Mouse (Mus musculus): ENCODE measurements around the gene Trp53i11.

DNA sequence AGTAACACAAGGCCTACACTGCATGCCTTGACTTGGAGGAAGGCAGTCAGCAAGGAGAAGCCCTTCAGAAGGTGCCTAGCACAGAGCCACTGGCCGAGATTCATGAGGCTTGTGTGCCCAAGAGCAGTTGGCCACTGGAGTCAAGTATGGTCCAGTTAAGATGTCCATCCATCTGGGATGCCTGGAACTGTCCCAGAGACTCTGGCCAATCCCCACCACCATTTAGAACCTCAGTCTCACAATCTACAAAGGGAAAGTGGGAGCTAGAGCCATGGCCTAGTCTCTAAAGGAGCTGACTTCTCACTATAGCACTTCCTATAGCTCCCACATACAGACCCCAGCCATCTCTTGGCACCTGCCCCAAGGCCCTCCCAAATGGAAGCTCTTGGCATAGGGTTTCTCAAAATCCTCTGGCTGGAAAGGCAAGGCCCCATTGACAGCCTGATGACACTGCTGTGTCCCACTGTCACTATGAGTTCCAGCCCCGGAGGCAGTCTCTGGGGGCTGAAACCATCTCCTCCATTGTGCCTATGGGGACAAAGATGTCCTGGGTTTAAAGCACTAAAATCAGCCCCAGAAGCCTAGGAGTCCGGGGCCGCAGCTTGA lies 11.1 kb upstream of the Trp53i11 start:
- no peak for TF ChIP-seq CTCF (IDR thresholded peaks at IDR 0.05; ENCODE audit: control insufficient read depth, insufficient read depth, insufficient replicate concordance, low read depth, low read length)
- no peak for TF ChIP-seq POLR2A (IDR thresholded peaks at IDR 0.05; ENCODE audit: control insufficient read depth, low read depth, low read length)

All from testis, adult 2 months (tissue).